Mouse (Mus musculus): ENCODE results near the gene Mrps17.

Mrps17 gene

GRCm38 (mm10) chr5:129715326-129715861 lies at the start of gene Mrps17:
TSS of gene Mrps17 (plus strand) at chr5:129715497.
- in situ Hi-C loops (cut with MboI, MseI), result no loop called here

DNA sequence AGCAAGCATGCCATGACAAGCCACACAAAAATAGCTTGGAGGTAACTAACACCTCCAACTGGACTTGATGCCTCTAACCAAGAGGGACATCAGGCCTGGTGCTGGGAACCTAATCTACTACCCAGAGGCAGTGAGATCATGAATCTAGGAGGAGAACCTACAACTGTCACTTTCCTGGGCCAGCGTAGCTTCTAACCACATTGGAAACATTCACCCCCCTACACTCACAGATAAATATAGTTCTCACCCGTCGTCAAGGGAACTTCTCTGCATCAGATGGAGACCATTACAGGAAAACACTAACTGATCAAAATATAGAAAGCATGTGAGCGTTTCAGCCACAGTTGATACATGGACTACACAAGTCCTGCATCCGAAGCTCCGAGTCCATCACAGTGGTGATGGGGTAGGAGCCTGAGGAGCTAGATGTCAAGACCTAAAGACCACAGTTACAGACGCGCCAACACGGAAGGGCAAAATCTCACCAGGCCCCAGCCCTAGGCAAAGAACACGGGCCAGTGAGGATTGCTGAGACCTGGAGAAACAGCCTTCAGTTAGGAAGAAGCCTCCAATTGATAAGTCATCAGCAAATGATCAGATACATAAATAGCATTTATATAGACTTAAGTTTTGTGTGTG lies 48.9 kb upstream of the Mrps17 start:
- in situ Hi-C loops (cut with MboI, MseI), result no loop called here

DNA sequence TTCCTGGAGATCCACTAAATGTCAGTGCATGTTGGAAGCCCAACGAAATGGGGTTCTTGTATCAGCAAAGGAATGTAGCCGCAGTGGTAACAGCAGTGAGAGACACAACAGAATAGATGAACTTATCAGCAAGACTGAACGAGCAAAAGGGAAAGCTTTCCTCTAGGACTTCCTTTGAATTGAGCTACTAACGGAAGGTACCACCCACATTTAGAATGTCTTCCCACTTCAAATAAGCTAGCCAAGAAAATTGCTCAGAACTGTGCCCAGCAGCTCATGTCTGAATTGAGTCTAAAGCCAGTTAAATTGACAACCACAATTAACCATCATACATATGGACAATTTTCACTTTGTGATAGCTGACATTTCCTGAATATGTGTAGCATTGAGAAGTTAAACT lies 47.4 kb upstream of the Mrps17 start:
- in situ Hi-C loops (cut with MboI, MseI), result no loop called here

DNA sequence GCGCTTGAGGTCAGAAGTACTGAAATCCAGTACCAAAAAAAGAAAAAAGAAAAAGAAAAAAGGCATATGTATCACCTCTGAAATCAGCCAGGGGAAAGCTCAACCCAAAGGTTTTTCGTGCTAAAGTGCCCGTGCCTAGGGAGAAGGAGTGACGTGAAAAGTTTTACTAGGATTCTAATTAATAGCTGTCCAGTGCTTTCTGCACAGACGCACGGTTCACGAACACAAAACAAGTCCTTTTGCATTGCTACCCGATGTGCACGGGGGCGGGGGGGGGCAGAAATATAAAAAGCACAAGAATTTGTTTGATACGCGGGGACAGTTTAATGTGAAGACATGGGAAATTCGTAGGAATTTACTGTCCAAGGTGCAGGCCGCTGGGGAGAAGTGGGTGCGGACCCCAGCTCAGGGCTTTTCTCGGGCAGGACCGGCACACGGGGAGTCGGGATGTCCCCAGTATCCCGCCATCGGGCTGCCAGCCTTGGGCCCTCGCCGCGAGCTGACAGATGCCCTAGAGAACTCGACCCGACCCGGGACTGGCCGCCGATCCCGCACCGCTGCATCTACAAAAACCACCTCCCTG lies 45.8 kb upstream of the Mrps17 start:
- in situ Hi-C loops (cut with MboI, MseI), result no loop called here

GRCm38 (mm10) chr5:129670036-129670458 lies 45.2 kb upstream of the Mrps17 start, which contains the start of gene Zfp11:
TSS of gene Zfp11 (minus strand) at chr5:129670099.
- in situ Hi-C loops (cut with MboI, MseI), result no loop called here

- in situ Hi-C loops (cut with MboI, MseI), result loop anchor here (25.0 kb wide), 1 partner anchor 1427 kb away; no protein-coding TSS in a partner anchor
Observed at GRCm38 (mm10) chr5:129685141-129685540, 30.2 kb upstream of the Mrps17 start.

GRCm38 (mm10) chr5:129687621-129688020 lies 27.7 kb upstream of the Mrps17 start:
- in situ Hi-C loops (cut with MboI, MseI), result loop anchor here (25.0 kb wide), 1 partner anchor 1425 kb away; no protein-coding TSS in a partner anchor

- in situ Hi-C loops (cut with MboI, MseI), result loop anchor here (25.0 kb wide), 1 partner anchor 1422 kb away; no protein-coding TSS in a partner anchor
Observed at GRCm38 (mm10) chr5:129690528-129690927, 24.8 kb upstream of the Mrps17 start.

DNA sequence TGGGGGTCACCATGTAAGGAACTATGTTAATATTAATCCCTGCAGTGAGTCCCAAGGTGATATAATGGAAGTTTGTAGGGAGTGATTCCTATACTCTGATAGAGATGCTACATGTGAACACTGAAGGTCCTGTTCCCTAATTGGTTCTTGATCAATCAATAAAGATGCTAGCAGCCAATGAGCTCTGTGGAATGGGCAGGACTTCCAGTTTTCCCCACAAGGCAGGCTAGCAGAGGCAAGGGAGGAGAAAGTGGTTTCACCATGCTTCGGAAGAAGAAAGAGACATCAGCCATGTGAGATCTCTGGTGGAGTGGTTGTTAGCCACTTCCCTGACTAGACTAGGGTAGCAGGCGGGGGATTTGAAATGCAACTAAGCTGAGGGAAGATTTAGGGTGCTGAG lies 14.8 kb upstream of the Mrps17 start:
- in situ Hi-C loops (cut with MboI, MseI), result no loop called here

DNA sequence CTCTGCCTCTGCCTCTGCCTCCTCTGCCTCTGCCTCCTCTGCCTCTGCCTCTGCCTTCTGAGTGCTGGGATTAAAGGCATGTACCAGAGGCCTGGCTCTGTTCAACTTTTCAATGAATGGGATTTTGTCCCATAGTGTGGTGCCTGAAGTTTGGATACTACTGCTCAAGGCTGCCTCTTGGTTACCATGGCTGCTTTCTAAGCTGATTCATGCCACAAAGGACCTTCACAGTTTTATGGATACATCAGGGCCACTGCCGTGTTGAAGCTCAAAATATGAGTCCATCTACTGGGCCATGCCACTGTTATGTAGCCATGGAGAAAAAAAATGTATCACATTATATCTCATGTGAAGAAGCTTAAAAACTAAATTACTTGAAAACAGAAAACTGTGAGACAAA lies 13.6 kb upstream of the Mrps17 start:
- in situ Hi-C loops (cut with MboI, MseI), result no loop called here

DNA sequence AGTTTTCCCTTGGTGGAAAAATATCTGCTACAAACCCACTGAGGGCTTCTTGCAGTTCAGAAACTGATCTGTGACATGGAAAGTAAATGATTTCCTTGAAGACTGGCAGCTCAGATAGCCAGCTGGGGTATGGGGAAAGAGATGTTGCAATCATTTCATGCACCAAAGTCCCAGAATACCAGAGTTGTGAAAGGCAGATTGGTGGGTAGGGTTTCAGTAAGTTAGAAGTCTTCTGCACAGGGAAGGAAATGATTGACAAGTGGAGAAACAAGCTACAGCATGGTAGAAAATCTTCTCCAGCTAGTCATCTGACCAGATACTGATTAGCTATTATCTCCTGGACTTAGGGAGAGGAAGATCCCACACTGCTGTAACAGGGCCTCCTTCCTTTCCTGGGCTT lies 11.9 kb upstream of the Mrps17 start:
- in situ Hi-C loops (cut with MboI, MseI), result no loop called here

DNA sequence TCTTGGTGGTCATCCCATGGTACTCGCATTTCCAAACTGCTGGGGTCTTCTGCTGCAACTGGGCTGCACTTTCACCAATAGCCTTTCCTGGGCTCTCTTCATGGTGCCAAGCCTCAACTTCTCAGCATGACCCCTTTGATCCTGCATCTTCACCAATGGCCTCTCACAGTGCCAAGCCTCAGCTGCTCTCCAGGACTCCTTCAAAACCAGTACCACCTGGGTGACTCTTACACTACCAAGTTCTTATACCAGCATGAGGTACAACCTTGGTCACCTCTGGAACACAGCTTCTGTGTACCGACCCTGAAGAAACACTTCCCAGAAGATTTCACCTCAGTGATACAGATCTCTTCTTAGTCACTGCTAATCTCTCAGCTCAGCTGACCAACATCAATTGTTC lies 6.9 kb upstream of the Mrps17 start, which contains the start of gene Sept14:
Sept14 (minus strand) TSS at position 101 of the 400 bp plus-strand sequence.
- in situ Hi-C loops (cut with MboI, MseI), result no loop called here

DNA sequence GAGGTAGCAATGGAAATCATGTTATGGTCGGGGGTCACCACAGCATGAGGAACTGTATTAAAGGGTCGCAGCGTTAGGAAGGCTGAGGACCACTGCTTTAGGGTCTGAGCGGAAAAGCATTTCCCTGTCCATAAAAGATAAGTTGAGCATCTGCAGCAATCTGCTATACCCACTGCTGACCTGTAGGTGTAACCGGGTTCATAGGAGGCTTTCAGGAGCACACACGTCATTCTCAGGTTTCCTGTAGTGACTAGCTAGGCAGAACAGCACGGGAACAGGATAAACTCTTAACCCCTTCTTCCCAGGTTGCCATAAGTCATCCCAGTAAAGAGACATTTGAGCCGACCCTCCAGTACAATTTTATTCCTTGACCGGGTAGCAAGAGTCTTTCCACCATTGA lies 1.7 kb downstream of the Mrps17 start:
- in situ Hi-C loops (cut with MboI, MseI), result no loop called here

- in situ Hi-C loops (cut with MboI, MseI), result no loop called here
Observed at GRCm38 (mm10) chr5:129720176-129720575, 4.9 kb downstream of the Mrps17 start.

DNA sequence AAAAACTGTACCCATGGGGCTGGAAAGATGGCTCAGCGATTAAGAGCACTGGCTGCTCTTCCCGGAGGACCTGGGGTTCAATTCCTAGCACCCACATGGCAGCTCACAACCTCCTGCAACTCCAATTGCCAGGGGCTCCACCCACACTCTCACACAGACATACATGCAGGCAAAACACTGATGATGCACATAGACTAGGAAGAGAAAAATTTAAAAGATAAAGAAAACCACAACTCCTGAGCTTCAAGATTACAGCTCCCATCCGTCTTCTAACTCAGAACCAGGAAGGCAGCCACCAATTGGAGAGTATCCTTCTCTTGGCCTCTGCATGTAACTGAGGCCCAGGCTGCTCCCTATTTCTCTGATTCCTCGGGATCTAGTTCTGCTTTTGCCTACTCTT lies 9.0 kb downstream of the Mrps17 start:
- in situ Hi-C loops (cut with MboI, MseI), result no loop called here

DNA sequence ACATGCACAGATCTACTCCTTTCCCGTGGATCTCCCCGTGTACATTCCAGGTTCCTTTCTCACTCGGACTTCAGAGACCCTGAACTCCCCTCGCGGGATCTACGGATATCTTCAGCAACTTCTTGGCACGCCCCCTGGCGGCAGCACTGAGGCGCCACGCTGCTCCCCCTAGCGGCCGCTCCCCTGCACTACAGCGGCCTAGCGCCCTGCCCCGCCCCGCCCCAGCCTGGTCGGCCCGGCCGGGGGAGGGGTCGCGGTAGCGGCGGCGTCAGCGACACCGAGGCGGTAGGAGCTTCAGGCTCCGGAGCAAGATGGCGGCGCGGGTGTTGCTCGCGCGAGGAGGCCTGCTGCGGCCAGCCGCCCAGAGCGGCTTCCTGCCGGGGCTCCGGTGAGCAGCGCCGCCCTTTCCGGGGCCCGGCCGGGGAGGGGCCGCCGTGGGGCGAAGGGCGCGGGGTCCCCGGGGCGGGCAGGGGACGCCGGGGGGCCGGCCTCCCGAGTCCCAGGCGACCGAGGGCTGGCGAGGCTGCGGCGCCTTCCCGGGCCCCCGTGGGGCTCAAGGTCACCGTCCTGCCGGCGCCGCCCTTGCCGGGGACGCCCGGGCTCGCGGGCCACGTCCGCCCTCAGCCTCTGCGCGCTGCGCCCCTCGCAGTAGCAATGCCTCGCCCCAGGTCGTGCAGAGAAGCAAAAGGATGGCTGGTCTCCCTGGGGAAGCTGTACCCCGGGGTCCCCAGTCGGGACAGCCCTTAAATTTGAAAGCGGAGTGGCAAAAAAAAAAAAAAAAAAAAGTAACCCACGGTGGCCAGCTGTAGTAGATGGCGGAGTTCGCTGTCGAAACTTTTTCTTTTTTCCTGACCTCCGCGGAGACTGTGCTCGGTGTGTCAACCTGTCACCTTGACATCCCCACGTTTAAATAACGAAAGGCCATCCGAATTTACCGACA lies 9.8 kb downstream of the Mrps17 start, which contains the start of gene Nipsnap2:
Nipsnap2 (plus strand) TSS at position 230 of the 940 bp plus-strand sequence.
- in situ Hi-C loops (cut with MboI, MseI), result no loop called here

DNA sequence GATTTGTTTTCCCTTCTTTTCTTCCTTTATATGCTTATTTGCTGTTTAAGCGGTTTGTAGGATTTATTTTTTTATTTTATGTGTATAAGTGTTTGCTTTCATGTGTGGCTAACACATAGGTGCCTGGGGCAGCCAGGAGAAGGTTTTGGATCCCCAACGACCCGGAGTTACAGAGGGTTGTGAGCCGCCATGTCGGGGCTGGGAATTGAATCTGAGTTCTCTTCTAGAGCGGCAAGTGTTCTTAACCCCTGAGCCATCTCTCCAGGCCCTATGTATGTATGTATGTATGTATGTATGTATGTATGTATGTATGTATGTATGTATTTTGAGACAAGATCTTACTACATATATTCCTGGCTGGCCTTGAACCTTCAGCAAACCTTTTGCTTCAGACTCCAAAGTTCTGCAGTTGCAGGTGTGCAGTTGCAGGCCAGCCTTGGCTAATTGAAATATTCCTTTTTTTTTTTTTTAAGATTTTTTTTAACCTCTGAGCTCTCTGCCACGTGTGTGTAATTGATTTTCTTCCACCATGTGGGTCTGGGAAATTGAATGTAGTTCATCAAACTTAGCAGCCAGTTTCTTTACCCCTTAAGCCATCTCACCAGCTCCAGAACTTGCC lies 10.6 kb downstream of the Mrps17 start:
- in situ Hi-C loops (cut with MboI, MseI), result no loop called here

DNA sequence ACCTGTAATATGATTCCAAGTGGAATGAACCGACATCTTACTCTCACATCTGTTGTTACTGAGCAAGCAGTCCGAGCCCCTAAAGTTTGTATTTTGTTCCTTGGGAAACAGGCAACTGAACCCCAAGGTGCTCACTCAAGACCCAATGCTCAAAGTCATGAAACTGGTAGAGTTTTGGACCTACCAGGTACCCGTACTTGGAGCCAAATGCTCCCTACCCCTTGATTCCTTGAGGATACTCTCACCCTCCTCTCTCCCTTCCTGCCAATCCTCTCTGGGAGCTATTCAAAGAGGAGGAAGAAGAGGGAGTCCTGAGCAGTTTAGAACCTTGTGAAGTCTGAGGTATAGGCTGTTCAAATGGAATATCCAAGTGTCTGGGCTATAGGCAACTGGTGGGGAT lies 11.5 kb downstream of the Mrps17 start:
- in situ Hi-C loops (cut with MboI, MseI), result no loop called here

DNA sequence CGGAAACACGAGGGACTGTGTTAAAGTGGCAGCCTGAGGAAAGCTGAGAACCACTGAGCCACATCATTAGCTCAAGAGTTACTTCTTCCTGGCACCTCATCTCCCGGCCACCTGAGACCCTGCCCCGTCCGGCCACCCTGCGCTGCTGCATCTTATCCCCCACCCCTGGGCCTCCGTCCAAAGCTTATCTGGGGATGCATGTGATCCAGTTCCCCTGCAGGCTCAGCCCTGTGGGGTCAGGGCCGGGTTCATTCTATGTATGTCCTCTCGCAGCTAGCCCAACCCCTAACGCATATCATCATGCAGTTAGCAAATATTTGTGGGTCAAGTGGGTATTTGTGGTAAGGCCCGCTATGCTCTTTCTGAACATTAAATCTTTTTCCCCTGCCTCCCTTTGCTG lies 14.0 kb downstream of the Mrps17 start:
- in situ Hi-C loops (cut with MboI, MseI), result no loop called here

GRCm38 (mm10) chr5:129730344-129730743 lies 15.0 kb downstream of the Mrps17 start:
- in situ Hi-C loops (cut with MboI, MseI), result no loop called here

DNA sequence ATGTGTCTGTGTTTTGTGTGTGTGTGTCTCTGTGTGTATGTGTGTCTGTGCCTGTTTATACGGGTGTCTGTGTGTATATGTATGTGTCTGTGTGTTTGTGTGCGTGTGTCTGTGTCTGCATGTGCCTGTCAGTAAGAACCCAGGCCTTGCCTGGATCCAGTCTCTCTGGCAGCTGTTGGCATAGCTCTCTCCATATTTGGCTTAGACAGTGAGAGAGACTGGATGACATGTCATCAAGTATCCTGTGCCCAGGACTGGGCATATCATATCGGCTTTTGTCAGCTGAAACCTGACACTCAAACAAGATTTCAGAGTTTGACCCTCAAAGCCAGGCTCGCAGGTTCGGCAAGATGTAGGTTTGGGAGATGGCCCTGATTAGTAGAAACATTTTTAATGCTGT lies 15.7 kb downstream of the Mrps17 start:
- in situ Hi-C loops (cut with MboI, MseI), result no loop called here
